Mouse (Mus musculus) regulatory T cell (primary cell): ENCODE measurements at regions not wholly inside any gene's neighbourhood (a gene's known extent, or its start where the extent isn't known, plus 50 kb on each side); places are given as distances from the start of the nearest gene placed in this dataset.

Source experiments
- in situ Hi-C: fragments of 300-600 bp; cut with MboI, MseI; formaldehyde crosslinking; loops from one replicate; pipeline ENCODE4 v1.15.1; 2025; ENCODE audit warnings: high pct_unique_total_duplicates

DNA sequence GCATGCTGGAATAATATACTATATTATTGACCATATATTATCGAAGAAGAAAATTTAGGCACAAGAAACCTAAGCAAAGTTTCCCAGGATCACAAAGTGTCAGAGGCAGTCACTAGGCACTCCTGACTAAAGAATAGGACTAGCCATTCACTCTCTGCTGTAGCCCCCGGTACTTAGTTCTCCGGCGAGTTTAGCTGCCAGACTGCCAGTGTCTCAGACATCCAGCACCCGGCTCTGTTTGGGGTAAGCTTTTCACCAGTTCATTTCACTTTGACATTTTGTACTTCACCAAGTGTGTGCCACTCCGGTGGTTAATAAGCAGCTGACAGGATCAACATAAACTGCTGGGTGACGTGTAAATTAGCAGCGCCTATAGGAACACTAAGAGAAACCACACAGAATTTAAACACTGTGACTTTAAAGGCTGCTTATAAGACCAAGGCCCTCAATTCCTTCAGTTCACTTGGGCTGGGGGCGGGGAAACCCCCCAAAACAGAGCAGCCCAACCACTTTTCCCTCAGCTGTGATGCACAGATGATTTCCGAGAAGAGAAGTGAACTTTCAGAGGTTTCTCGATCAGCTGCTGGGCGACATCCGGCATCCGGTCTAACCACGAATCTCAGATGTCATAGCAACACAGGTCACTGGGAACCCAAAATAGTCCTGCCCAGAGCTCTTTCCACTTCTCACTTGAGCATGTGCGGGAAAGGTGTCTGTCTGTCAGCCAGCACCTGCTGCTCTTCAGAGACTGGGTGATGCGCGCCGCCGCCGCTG lies 234.3 kb downstream of the Gm5426 start:
- in situ Hi-C loops, result no loop called here

DNA sequence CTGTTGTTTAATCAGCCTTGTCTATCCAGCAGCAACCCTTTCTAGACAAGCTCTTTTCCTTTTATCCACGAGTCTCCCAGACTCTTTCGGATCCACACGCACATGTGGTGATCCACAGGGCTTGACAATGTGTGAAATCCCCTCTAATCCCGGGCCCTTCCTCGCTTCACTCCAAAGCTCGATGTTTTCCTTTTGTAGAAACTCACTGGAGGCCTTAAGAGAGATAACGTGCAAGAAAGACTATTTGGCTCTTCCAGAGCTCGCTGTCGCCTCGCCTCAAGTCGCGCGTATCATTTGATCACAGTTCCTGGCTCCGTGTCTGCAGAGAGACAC lies 234.9 kb downstream of the Gm5426 start:
- in situ Hi-C loops, result no loop called here

DNA sequence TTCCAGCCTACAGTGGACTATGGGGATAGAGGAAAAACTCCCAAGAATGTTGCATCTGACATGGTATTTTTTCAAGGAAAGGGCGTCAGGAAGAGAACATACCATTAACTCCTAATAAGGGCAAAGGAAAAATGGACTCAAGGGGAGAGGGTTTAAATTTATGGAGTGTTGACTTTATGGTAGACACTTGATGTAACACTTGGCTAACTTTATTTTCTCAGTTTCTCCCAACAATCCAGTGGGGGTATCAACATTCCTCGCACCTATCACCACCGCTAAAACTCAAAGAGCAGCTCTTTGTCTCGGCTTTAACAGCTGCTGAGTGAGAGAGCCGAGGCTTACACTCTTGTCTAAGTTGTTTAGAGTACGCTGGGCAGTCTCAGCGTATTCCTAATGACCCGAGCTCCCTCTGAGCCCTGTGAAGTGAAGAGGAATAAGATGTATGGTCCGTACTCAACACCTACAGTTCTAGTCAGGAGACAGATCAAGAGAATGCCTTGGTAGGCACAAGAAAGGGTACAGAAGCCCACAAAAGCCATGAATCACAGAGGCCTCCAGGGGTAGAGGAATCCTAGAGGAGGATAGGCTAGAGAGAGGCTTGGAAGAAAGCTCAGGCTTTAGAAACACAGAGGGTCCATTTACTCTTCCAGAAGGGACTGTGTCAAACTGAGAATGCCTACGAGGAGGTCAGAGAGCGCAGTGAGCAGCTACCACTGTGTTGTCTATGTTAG lies 236.4 kb downstream of the Gm5426 start:
- in situ Hi-C loops, result no loop called here

DNA sequence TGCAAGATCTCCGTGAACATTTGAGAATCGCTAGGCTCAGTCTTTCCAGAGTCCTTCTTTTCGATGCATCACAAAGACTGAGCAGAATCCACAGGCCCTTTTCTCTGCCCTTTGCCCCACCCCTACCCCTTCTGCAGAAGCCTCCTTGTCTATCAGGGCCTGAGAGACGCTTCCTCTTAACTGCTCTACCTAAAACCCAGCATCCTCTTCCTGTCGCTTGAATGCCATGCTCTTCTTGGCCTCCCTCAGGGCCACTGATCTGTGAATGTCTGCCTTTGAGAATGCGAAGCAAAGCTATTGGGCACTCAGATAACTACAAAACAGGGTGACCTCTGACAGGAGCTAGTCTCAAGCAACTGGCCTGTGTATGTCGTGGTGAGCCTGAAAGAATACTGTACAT lies 237.1 kb downstream of the Gm5426 start:
- in situ Hi-C loops, result no loop called here

DNA sequence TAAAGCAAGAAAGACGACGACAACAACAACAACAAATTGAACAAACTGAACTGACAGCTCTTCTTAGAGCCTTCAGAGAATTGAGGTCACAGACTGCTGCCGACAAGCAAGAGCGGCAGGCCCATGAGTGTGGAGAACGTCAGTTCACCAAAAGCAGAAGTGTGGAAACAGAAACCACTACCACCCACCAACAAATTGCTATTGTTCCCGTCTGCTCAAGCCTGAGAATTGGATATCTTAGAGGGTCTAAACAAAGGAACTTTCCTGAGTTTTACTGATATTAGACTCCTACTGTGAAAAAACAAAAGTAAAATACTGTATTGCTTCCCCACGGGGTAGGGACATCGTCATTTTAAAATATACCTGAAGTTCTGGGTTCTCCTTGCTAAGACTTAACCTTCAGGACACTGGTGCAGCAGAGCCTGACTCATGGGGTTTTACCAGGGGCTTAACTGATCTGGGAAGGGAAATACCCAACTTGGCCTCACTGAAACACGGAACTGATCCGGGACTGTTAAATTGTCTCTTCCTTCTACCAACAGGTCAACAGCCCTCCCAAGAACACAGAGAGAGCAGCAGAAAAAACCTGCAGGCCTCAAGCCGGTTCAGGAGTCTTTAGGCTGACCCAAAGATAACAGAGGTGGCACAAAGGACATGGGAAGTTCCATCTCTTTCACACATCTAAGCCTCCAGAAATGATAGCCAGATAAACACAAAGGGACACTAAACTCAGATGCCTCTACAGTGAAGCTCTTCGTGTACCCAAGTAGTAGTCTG lies 238.1 kb downstream of the Gm5426 start:
- in situ Hi-C loops, result loop anchor here (25.0 kb wide), 1 partner anchor 238 kb away; the partner anchor contains the start of gene Btg1

DNA sequence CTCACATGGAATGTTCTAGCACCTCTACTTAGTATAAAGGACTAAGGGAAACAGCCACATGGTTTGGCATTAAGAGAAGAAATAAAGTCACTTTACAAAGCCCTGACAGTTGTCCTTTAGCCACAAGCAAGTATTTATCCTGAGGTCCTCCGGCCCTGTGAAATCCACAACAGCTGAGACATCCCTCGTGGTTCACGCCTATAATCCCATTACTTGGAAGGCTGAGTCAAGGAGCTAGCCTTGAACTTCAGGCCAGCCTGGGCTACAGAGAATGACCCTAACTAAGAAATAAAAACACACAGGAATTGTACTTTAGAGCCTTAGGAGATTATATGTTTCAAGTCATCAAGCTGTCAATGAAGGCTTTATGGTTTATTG lies 238.7 kb downstream of the Gm5426 start:
- in situ Hi-C loops, result loop anchor here (25.0 kb wide), 1 partner anchor 237 kb away; the partner anchor contains the start of gene Btg1

DNA sequence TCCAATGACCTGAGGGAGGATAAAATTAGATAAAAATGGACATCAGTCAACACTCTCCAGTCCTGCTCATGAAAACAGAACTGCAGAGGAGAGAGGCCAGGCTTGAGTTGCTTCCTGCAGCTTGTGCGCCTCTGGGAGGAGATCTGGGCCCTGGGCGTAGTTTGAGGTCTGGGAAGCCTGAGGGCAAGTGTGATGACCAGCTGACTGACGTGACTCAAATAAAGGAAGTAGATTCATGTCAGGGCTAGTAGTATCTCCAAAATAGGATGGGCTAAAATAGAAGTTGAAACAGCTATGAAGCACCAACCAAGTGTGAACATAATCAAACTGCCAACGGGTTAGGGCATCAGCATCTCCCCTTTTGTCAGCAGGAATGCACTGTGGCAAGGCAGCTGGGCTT lies 239.3 kb upstream of the Btg1 start:
- in situ Hi-C loops, result loop anchor here (25.0 kb wide), 1 partner anchor 235 kb away; the partner anchor contains the start of gene Btg1

DNA sequence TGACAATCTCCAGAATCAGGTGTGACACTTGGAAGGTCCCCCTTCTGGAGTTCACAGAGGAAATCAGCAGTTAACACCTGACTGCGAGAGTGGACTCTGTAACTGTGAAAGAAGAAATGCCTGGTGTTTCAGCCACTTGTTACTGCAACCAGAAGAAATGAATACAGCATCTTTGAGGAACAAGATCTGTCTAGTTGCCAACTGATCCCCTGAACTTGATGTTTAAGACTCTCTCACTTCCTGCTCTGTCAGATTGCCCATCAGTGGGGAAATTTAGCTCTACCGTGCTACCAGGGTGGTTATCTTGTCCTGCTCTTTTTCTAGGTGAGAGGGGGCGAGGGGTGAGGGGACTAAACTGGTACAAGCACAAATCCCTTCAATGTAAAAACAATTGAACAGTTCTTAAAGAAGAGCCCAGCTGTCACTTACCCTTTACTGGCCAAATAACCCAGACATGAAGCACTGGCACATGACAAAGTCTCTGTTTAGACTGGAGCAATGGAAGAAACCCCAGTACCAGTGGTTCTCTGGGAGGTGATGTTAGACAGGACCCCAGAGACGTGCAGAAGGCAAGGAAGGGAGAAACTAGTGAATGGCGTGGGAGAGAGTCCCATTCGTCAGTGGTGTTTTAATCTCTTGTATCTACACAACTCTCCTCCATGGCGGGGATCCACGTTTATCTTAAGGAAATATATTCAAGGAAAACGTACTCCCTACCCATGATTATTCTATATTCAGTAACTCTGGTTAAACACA lies 237.6 kb upstream of the Btg1 start:
- in situ Hi-C loops, result loop anchor here (25.0 kb wide), 1 partner anchor 233 kb away; the partner anchor contains the start of gene Btg1

DNA sequence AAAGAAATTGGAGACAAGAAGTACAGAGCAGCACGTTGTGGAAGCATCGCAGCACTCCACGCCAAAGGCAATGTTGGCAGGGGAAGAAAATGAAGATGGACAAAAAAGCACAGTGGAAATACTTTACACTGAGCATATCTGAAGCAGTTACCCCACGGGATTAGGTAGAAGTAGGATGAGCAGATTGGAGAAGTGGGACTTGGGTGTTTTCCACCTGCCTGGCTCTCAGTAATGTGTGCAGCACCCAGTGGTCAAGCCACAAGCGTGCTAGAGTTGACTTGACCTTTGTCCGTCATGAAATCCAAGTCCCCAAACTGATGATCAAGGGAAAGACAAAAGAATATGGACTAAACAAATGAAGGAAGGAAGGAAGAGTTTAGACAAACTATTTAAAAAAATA lies 235.1 kb upstream of the Btg1 start:
- in situ Hi-C loops, result loop anchor here (25.0 kb wide), 1 partner anchor 231 kb away; the partner anchor contains the start of gene Btg1

DNA sequence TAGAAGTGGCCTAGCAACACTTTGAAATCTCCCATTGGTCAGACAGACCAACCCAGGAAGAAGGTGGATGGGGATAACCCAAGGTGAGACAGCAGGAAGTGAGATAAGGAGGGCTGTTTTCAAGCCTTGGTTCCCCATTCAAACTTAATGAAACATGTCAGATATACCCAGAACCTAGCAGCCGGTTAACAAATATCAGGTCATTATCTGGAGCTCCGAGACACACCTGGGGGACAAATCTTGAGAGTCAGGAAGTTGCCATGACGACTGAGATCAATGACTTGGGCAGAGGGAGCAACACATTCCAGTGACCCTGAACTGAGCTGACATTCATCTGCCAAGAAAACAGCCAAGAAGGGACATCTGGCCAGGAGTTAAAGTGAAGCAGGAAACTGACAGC lies 225.1 kb upstream of the Btg1 start:
- in situ Hi-C loops, result loop anchor here (25.0 kb wide), 1 partner anchor 221 kb away; the partner anchor contains the start of gene Btg1

DNA sequence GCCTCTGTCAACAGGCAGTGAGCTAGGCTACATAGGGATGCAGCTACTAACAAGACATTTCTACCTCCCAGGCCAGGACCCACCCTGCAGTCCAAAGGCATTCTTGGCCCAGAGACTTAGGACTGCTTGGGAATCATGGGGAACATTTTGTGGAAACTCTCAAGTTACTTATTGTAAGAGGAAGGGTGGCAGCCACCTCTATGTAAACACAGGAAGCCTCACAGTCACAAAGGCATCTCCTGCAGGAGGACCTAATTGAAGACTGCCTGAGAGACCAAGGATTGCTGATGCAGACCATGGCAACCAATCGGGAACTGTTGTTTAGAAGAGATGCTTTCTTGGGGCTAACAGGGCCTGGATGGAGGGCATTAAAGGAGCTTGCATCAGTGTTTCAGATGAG lies 224.0 kb upstream of the Btg1 start:
- in situ Hi-C loops, result loop anchor here (25.0 kb wide), 1 partner anchor 219 kb away; the partner anchor contains the start of gene Btg1

DNA sequence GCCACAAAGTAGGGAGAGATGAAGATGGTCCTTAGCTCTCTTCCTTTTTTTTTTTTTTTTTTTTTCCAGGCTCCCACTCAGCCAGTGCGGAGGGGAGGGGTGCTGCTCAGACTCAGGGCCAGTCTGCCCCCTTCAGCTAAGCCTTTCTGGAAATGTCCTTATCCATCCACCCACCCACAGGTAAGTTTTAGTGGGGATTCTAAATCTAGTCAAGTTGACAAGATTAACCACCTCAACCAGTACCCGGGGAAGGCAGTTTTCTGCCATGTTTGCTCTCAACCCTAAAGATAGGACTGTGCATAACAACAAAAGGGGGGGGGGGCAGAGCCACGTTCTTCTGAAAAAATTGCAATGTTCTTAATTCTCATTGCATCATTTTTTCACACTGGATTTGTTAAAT lies 222.6 kb upstream of the Btg1 start:
- in situ Hi-C loops, result loop anchor here (25.0 kb wide), 1 partner anchor 218 kb away; the partner anchor contains the start of gene Btg1

DNA sequence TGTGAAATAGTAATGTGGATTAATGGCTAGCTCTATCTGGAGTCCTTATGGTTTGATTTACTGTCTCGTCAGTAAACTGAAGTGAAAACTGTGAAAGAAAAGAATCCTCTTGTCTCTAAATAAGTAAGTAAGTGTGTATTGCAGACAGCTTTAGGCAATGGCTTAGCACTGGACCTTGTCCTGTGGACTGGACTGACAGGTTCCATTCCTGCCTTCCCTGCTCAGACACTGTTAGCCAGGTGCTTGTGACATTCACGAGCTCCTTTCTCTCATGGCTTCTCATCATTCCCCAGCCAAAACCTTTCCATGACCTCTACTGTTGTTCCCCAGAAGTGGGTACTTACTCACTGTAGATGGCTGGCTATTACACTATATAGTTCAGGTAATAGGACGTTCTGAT lies 221.8 kb upstream of the Btg1 start:
- in situ Hi-C loops, result loop anchor here (25.0 kb wide), 1 partner anchor 217 kb away; the partner anchor contains the start of gene Btg1

DNA sequence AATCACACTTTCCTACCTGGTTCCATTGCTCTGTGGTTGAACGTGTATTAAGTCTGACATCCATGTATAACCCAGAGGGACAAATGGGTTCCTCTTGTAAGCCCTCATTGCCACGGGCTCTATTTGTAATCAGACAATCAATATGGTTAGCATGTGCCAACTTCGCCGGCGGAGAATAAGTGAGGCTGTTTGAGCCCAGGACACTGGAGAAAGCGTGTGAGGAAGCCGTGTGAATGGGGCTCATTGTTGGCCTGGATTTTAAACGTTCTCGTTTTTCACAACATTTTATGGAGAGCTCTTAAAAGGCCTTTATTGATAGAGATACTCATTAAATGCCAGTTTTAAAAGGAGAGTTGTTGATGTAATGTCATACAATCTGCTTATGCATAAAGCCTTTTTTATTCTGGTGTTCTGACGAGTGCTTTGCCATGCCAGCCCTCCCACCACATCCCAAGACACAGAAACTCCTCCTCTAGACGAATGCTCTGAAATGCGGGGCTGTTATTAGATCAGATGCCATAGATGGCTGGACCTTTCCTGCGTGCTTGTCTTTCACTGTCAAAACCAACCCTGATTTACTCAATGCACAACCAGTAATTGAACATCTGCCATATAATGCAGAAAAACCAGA lies 218.8 kb upstream of the Btg1 start:
- in situ Hi-C loops, result loop anchor here (25.0 kb wide), 1 partner anchor 214 kb away; the partner anchor contains the start of gene Btg1

DNA sequence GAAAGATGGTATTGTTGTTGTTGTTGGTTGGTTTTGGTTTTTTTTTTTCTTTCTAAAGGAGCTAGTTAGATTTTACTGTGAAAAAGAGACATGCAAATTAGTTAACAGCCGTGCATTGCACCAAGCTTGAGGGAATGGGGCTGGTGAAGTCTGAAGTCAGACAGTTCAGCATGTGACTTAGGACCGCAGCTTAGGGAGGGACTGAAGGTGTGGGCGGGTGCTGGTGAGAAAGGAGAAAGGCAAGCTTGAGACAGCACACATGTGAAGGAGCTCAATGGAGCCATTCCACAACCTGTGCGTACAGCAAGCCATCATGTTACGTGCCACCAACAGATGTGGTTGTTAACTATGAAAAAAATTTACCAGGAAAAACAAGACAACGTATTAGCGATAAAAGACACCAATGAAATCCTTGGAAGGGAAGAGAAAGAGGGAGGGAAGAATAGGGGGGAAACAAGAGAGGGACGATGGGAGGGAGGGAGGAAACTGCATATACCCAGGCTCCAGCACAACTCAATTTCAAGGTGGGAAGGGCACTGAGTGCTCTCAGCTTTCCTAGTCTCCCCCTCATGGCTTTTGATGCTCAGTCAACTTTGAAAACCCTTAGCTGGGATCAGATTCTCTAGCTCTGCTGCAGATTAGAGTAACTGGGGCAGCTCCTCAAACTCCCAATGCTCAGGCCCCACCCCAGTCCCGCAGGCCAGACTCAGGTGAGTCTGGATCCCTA lies 218.1 kb upstream of the Btg1 start:
- in situ Hi-C loops, result loop anchor here (25.0 kb wide), 1 partner anchor 214 kb away; the partner anchor contains the start of gene Btg1

DNA sequence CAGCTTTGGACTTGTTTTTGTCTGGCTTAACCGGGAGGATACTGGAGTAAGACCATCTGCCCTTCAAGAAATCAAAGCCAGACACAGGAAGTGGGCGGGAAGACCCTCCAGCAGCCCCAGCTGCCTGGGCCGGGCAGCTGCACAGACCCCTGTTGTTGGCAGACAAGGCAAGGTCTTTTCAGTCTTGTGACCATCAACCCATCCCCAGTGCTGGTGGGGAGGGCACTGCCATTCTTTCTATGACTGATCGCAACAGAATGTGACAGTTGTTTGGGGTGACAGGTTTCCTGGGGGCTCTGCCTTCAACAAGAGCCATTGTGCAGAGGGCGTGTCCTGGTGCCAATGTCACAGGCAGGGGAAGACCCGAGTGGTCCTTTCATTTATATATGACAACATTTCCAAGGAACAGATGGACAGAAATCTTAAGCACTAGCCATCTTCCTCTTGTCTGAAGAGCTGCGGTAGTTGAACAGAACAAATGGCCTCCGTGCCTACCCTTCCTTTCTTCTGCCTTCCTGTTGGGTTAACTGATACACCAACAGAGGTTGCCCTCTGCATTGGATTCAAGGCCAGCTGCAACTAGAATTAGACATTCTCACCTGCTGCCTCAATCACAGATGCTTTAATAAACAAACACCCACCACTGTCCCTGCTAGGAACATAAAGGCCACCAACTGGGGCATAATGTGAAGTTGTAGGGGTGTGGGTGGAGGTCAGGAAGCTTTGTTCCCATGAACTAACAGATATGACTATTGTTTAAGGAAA lies 217.0 kb upstream of the Btg1 start:
- in situ Hi-C loops, result loop anchor here (25.0 kb wide), 1 partner anchor 212 kb away; the partner anchor contains the start of gene Btg1

DNA sequence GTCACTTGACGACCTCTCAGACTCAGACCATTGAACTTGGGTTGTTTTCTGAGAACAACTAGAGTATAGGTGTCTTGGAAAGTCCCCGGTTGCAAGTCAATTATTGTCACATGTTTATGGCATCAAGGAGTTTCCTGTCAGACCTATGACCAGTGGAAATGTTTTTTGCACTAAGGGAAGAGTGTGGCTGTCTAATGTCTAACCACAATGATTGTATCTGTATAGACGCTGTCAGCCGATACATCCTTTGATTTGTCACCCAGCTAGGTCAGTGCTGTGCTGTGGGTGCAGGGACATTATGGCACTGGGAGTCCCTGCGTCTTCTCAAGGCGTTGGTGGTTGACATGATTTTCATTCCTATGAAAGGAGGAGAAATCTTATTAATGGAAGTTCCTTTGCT lies 216.0 kb upstream of the Btg1 start:
- in situ Hi-C loops, result no loop called here

DNA sequence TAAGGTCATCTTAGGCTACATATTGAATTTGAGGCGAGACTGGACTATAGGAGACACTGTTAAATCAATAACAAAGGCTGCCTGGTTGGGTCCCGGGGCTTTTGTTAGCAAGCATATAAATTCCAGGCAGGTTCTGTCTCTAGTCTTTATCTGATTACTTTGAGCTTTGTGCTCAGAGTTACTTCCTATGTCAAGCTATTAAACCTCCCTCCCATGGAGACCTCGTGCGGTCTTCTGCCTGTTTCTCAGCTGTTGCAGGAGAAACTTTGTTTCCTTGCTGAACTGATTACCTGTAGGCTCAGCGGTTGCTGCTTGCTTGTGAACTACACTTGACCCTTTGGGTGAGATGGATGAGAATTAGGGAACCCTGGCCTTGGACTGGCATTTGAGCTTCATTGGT lies 210.5 kb upstream of the Btg1 start:
- in situ Hi-C loops, result no loop called here

DNA sequence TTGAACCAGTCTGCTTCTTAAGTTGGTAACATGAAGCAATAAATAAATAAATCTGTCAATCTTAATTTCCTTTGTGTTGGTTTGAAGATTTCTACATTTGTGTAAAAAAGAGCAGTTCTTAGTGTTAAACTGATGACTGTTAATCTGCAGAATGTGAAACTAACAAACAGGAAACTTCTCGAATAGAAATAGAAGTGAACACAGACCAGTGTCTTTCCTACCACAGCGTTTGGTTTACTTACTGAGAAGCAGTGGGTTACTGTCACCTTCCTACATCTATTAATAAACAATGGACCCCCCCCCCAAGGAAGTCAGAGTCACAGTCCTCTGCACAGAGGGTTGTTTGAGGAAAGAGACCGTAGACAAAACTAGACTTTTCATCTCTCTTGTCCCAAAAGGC lies 209.0 kb upstream of the Btg1 start:
- in situ Hi-C loops, result no loop called here
